Mouse (Mus musculus) neural tube, embryonic 13.5 days (tissue): ENCODE measurements around the gene Ssr1. TPM values are rescaled to one million over a fixed set of nuclear protein-coding genes. Genes with fewer than 3 reads are reported as not detected.
A peak's percentile ranks its signal among the peaks of the same experiment; 100 is the strongest.

Source experiments
- ATAC-seq: fragments of 200-750 bp; cut with Nextera tagmentation; 2 replicates; pipeline ENCODE4 v1.8.0; 2017; ENCODE audit warnings: low read depth, mild to moderate bottlenecking, moderate TSS enrichment, moderate library complexity
- H3K27ac ChIP-seq: fragments of 300-500 bp; sonication (generic); replicated peaks from 2 replicates; pipeline ENCODE4 v1.5.1; 2015; ENCODE audit warnings: moderate library complexity, mild to moderate bottlenecking, inconsistent platforms
- H3K27me3 ChIP-seq: fragments of 300-500 bp; sonication (generic); 2 replicates; pipeline ENCODE4 v1.6.1; 2015; ENCODE audit warnings: mild to moderate bottlenecking, inconsistent platforms
- H3K36me3 ChIP-seq: fragments of 300-500 bp; sonication (generic); 2 replicates; pipeline ENCODE4 v1.6.1; 2015; ENCODE audit warnings: mild to moderate bottlenecking, inconsistent platforms
- H3K4me1 ChIP-seq: fragments of 300-500 bp; sonication (generic); replicated peaks from 2 replicates; pipeline ENCODE4 v1.6.1; 2015; ENCODE audit warnings: inconsistent platforms
- H3K4me2 ChIP-seq: fragments of 300-500 bp; sonication (generic); 2 replicates; pipeline ENCODE4 v1.6.1; 2015; ENCODE audit warnings: inconsistent platforms, mild to moderate bottlenecking, moderate library complexity
- H3K4me3 ChIP-seq: fragments of 300-500 bp; sonication (generic); 2 replicates; pipeline ENCODE4 v1.5.1; 2015; ENCODE audit warnings: mild to moderate bottlenecking, inconsistent platforms
- H3K9ac ChIP-seq: fragments of 300-500 bp; sonication (generic); 2 replicates; pipeline ENCODE4 v1.6.1; 2015; ENCODE audit warnings: moderate library complexity, mild to moderate bottlenecking, inconsistent platforms
- H3K9me3 ChIP-seq: fragments of 300-500 bp; sonication (generic); 2 replicates; pipeline ENCODE4 v1.6.1; 2016; ENCODE audit warnings: inconsistent platforms
- WGBS: fragments of 180-500 bp; shearing (Covaris S2); methylation state at CpG from one replicate; pipeline ENCODE4 v1.1.7; 2015; 5-methylcytosine and 5-hydroxymethylcytosine counted together
- polyA plus RNA-seq: library from polyadenylated mRNA; unstranded; fragments of >200 nt; fragmentation: Nextera tagmentation; extraction: Ambion mirVana; gene quantifications from 2 replicates; pipeline ENCODE4 v1.2.1, GENCODE M21; 2015

The Ssr1 gene
- polyA plus RNA-seq, 1 experiment from 2014 or later = 60.6 TPM

DNA sequence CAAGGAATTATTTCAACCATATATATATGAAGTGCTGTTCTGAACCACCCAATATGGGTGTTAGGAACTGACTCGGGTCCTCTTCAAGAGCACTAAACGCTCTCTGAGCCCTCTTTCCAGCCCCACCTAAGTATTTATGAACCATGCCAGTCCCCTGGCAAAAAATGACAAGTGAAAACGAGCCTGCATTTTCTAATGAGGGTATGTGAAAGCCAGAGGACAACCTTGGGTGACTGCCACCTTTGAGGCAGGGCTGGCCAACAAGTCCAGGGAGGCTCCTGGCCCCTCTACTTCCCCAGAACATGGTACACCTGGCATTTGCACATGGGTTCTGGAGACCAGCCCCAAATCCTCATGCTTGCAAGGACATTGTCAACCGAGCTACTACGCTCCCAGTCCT is 19.3 kb downstream of the Ssr1 start:
- H3K36me3 ChIP-seq = peaks cover 46% of the 10 kb centered on the region
- ATAC-seq = no peak
- no peak overlapping the region for H3K4me3 ChIP-seq
- no peaks in the 10 kb centered on the region for H3K9me3 ChIP-seq
- WGBS = 89% methylated on average over 5 of the region's 5 CpGs
- H3K27ac ChIP-seq = no peak overlapping the region
- no peaks in the 10 kb centered on the region for H3K27me3 ChIP-seq
- no peak overlapping the region for H3K4me2 ChIP-seq
- no peaks in the 10 kb centered on the region for H3K4me1 ChIP-seq
- H3K9ac ChIP-seq = no peak overlapping the region

DNA sequence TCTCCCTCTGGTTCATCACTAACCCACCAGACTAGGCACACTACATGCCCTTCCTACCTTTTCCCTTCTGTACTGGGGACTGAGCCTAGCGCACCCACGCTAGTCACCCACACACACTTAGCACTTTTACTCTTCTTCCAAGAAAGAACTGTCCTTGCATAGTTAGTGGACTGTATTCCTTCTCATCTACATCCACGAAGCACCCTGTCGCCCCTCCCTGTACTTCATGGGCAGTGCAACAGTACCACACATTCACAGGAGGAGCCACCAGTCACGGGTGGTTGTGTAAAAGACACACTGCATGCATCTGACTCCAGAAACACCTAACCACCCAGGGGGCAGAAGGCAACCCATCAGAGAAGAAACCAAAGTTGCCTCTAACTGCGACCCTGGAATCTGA is 20.0 kb downstream of the Ssr1 start:
- Histone ChIP-seq H3K9me3 (no peaks in the 10 kb centered on the region), H3K27me3 (no peaks in the 10 kb centered on the region), H3K4me3 (no peak overlapping the region), H3K27ac (no peak overlapping the region), H3K9ac (no peak overlapping the region), H3K4me2 (no peak overlapping the region), H3K36me3 (peaks cover 39% of the 10 kb centered on the region), H3K4me1 (peaks cover 2% of the 10 kb centered on the region)
- no peak for ATAC-seq
- 91% methylated on average over 6 of the region's 6 CpGs for WGBS

DNA sequence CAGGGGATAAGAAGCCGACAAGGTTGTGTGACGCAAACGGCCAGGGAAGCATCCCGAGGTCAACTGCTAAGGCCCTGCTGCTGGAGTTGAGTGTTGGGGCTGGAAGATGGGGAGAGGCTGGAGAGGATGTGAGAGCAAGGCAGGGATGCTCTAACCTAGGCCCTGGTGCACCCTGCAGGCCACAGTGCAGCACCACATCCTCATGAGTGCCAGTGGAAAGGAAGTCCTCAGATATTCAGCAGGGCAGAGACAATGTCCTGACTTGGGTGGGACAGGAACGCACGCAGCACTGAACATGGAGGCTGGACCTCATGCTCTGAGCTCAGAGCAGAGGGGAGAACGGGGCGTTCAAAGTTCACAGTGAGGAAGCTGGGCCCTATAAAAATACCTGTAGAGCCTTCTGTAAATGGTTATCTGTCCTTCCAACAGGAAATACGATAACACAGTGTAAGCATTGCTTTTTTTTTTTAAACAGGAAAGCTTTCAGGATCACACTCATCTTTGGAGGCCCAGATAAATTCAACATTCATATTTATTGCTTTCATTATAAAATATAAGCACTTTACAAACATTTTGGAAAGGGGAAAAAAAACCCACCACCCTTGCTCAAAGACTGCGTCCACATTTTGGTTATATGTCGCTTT is 23.0 kb downstream of the Ssr1 start:
- no peak overlapping the region for H3K4me2 ChIP-seq
- ATAC-seq = no peak
- WGBS = 90% methylated on average over 11 of the region's 11 CpGs
- H3K4me3 ChIP-seq = no peak overlapping the region
- no peak overlapping the region for H3K27ac ChIP-seq
- H3K27me3 ChIP-seq = 0 out of 2 replicates have a peak, but pooled peaks cover under 1% of the 10 kb centered on the region
- no peaks in the 10 kb centered on the region for H3K9me3 ChIP-seq
- H3K9ac ChIP-seq = no peak overlapping the region
- peaks cover 15% of the 10 kb centered on the region for H3K4me1 ChIP-seq
- H3K36me3 ChIP-seq = 0 out of 2 replicates have a peak, but pooled peaks cover 16% of the 10 kb centered on the region

DNA sequence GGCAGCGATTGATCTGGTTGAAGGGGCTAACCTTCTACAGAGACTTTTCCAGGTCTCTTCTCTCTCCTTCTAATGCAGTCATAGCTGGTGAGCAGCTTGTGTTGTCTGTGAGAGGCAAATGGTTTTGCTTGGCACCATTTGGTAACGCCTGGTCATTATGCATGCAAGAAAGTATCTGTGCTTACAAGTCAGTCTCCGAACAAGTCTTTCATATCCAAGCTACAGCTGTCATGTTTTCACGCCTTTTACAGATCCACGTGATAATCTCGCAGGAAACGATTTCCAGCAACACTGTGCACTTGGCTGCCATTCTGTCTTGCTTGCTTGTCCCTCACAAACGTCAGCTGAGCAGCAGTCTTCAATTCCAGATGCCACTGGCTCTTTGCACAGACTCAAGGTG is 24.0 kb downstream of the Ssr1 start:
- no peak overlapping the region for H3K9ac ChIP-seq
- no peak overlapping the region for H3K4me3 ChIP-seq
- no peaks in the 10 kb centered on the region for H3K9me3 ChIP-seq
- no peak overlapping the region for H3K4me2 ChIP-seq
- no peak for ATAC-seq
- peaks cover 20% of the 10 kb centered on the region for H3K4me1 ChIP-seq
- H3K36me3 ChIP-seq = 0 out of 2 replicates have a peak, but pooled peaks cover 7% of the 10 kb centered on the region
- WGBS = 75% methylated on average over 8 of the region's 8 CpGs
- H3K27ac ChIP-seq = no peak overlapping the region
- H3K27me3 ChIP-seq = peaks cover 9% of the 10 kb centered on the region; the same call in 1 of the 2 replicates

DNA sequence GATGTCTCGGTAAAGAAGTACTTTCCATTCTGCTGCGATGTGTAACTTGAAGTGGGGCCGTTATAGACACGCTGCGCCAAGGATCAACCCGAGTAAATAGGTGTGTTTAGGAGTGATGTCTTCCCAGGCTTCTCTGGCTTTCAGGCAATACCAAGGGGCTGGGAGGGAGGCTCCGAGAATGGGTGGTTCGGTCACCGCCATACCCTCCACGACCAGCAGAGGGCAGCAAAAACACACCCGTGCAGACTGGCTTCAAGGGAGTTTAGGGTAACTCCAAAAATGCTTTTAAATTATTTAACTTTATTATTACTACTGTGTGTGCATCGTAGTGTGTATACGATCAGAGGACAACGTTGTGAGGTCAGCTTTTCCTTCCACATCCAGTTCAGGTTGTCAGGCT is 24.7 kb downstream of the Ssr1 start:
- peak; percentile 50; the same call in 1 of the 2 replicates for ATAC-seq
- peaks cover 24% of the 10 kb centered on the region for H3K4me1 ChIP-seq
- peak overlapping the region; percentile 46 for H3K4me2 ChIP-seq
- no peak overlapping the region for H3K9ac ChIP-seq
- H3K4me3 ChIP-seq = no peak overlapping the region
- no peaks in the 10 kb centered on the region for H3K9me3 ChIP-seq
- 6% methylated on average over 14 of the region's 14 CpGs for WGBS
- 0 out of 2 replicates have a peak, but pooled peaks cover 7% of the 10 kb centered on the region for H3K36me3 ChIP-seq
- no peak overlapping the region for H3K27ac ChIP-seq
- peaks cover 15% of the 10 kb centered on the region; the same call in 1 of the 2 replicates for H3K27me3 ChIP-seq

DNA sequence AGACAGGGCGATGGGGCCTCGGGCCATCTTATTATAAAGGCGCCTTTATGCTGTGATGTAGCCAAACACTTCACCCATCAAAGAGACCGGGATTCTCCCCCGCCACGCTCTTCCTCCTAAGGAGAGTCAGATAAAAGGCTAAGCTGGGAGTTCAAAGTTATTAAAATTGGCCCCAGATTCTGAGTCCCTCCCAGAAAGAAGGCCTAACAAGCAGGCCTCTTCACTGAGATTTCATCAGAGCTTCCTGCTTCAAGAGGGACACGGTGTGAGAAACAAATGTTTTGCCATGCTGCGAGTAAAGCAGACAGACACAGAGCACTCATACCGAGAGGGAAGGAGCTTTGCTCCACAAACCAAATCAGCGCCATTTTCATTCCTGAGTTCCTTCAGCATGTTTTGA is 26.5 kb downstream of the Ssr1 start:
- Histone ChIP-seq H3K9me3 (no peaks in the 10 kb centered on the region), H3K27ac (0 out of 2 replicates have a peak overlapping the region, but pooled peaks have one; percentile 33), H3K4me1 (peaks cover 35% of the 10 kb centered on the region), H3K36me3 (0 out of 2 replicates have a peak, but pooled peaks cover 4% of the 10 kb centered on the region), H3K9ac (peak overlapping the region; percentile 28; the same call in 1 of the 2 replicates), H3K4me3 (no peak overlapping the region), H3K27me3 (peaks cover 20% of the 10 kb centered on the region), H3K4me2 (no peak overlapping the region)
- no peak for ATAC-seq
- 59% methylated on average over 10 of the region's 10 CpGs for WGBS

DNA sequence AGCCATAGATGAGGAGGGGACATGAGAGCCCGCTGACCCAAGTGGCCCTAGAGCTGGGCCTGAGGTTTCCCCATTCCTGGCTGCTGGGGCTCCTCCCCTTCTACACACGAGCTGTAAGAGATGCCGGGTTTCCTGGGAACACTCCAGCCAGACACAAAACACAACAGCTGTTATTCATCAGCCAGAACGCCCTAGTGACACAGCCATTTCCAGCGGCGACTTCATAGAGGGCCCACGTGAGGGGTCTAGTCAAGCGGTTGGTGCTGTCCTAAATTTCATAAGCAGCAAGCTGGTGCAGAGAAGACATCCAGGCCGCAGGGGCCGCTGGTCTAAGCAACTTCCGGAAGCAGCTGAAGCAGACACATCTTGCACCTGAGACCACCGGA is 27.0 kb downstream of the Ssr1 start:
- no peak for ATAC-seq

DNA sequence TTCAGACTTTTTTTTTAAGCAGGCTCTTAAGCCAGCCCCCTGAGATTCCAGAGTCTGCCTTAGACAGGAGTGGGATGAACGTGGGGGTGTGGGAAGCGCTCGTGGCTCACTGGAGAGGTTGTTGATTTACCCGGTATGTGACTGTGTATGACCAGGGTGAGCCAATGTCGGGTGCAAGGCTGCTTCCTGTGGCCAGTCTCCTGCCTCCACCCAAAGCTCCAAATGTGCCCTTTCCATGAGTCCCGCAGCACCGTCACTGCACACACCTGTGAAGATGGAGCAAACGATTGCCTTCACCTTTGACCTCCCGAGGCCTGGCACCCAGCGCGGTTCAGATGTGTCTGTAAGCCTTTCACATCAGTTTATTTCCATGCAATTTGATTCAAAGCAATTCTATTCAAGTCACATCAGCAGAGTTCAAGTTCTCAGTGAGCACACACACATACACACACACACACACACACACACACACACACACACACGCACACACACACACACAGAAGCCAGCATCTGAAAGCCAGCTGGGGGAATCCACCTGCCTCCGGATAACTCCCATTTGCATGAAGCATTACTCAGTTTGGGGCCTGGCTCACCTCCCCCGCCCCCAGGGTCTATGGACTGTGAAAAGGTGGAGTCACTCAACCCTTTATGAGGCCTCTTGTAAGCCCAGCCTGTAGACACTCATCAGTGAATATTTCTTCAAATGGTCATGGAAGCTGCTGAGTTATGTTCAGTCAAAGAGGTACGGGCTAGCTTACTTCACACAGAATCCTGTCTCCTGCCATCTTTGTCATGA is 27.6 kb downstream of the Ssr1 start:
- peaks cover 20% of the 10 kb centered on the region for H3K27me3 ChIP-seq
- no peak overlapping the region for H3K9ac ChIP-seq
- H3K4me2 ChIP-seq = no peak overlapping the region
- H3K4me1 ChIP-seq = peaks cover 35% of the 10 kb centered on the region
- WGBS = 71% methylated on average over 15 of the region's 15 CpGs
- H3K4me3 ChIP-seq = no peak overlapping the region
- no peaks in the 10 kb centered on the region for H3K36me3 ChIP-seq
- no peak for ATAC-seq
- no peaks in the 10 kb centered on the region for H3K9me3 ChIP-seq
- H3K27ac ChIP-seq = 0 out of 2 replicates have a peak overlapping the region, but pooled peaks have one; percentile 33

More for the DNA sequence above, 27.0 kb downstream of the Ssr1 start:
- no peaks in the 10 kb centered on the region for H3K36me3 ChIP-seq
- H3K27me3 ChIP-seq = peaks cover 20% of the 10 kb centered on the region
- 0 out of 2 replicates have a peak overlapping the region, but pooled peaks have one; percentile 33 for H3K27ac ChIP-seq
- no peak overlapping the region for H3K4me2 ChIP-seq
- peaks cover 35% of the 10 kb centered on the region for H3K4me1 ChIP-seq
- 45% methylated on average over 12 of the region's 12 CpGs for WGBS
- peak overlapping the region; percentile 28; the same call in 1 of the 2 replicates for H3K9ac ChIP-seq
- no peak overlapping the region for H3K4me3 ChIP-seq
- no peaks in the 10 kb centered on the region for H3K9me3 ChIP-seq

DNA sequence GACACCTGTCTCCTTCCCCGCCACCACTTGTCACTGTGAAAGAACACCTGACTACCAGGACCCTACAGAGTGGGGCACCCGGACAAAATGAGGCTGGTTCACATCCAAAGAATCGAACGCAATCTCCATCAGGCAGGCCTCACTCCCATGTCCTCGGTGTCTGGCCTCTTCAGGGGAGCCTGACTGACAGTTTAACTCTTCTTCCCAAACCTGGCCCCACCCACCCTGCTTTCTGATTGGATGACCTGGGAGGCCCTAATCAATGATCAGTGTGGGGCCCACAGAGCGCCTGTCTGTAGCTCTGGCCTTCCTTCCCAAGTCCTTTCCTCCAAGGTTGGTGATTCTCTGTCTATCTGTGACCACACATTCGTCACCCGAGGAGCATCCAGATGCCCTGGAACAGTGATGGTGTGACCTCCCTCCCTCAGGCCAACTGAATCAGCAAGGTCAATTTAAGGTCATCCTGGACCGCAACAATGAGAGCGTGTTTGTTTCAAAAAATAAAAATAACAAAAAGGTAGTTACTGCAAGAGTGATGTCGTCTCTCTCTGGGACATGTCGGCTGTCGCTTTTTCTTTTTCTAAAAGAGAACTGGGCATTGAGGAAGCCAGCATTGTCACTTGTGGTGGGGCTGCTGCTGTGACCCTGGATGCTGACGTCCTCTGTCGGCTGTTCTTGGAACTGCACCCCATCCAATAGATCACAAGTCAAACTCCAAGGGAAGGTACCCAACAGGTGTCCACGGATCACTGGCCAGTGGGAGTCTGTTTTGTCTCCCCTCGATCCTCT is 28.7 kb downstream of the Ssr1 start:
- 21% methylated on average over 17 of the region's 17 CpGs for WGBS
- Histone ChIP-seq H3K27me3 (peaks cover 20% of the 10 kb centered on the region), H3K4me3 (no peak overlapping the region), H3K9me3 (no peaks in the 10 kb centered on the region), H3K4me2 (no peak overlapping the region), H3K4me1 (peaks cover 35% of the 10 kb centered on the region), H3K27ac (no peak overlapping the region), H3K36me3 (no peaks in the 10 kb centered on the region), H3K9ac (no peak overlapping the region)
- ATAC-seq = no peak

DNA sequence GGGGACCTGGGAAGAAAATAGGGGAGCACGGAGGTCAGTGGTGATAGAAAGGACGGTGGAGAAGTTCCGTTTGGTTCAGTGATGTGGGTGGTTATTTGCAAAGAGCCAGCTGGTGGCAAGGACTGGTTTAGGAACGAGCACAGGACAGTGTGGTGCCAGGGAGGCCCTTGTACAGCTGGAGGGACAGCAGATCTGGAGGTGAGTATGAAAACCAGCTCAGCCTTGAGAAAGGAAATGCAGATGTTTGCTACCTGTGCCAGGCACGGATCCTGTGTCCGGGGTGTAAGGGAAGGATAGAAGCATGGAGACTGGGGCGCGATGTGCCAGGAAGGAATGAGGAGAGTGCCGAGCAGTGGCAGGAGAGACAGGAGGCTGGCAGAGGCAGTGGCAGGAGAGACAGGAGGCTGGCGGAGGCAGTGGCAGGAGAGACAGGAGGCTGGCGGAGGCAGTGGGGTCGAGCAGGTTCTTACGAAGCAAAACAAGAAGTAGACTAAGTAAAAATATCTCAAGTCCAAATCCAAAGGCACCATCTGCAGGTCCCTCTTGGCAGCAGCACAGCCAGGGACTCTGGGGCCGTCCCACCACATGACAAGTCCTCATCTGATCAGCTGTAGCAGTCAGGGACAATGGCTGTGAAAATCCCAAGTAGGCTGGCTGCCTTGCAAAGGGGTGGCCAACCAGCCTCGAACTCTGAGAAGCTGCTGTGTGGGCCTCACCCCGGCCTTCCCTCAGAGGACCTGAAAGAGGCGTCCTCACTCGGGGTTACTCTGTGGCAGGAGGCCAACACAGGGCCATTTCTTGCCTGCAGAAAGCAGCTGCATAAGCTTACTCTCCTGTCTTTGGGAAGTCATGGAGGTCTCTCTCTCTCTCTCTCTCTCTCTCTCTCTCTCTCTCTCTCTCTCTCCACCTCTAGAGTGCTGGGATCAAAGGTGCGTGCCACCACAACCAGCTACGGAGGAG is 29.6 kb downstream of the Ssr1 start:
- WGBS = 49% methylated on average over 20 of the region's 20 CpGs
- no peak for ATAC-seq
- Histone ChIP-seq H3K27me3 (peaks cover 20% of the 10 kb centered on the region), H3K9me3 (no peaks in the 10 kb centered on the region), H3K4me1 (peaks cover 35% of the 10 kb centered on the region), H3K27ac (no peak overlapping the region), H3K4me3 (no peak overlapping the region), H3K4me2 (peak overlapping the region; percentile 52), H3K36me3 (no peaks in the 10 kb centered on the region), H3K9ac (no peak overlapping the region; the same call in 1 of the 2 replicates)
